Mouse (Mus musculus) kidney, adult 2 months (tissue): Measurements from ENCODE around the gene Kif5c. TPM values are rescaled to one million over a fixed set of nuclear protein-coding genes. Genes with fewer than 3 reads are reported as not detected.

Source experiments
- DNase-seq: peaks from one replicate; pipeline ENCODE4 v3.0.0; 2021
- H3K27ac ChIP-seq: fragments of 200-500 bp; 2 replicates; pipeline ENCODE4 v1.5.1; 2012; ENCODE audit warnings: low read depth, low read length, control low read depth, inconsistent platforms; ENCODE audit not compliant: insufficient read depth
- H3K27me3 ChIP-seq: fragments of 200-500 bp; replicated peaks from 2 replicates; pipeline ENCODE4 v1.6.1; 2012; ENCODE audit warnings: mild to moderate bottlenecking, moderate library complexity, low read length, inconsistent platforms; ENCODE audit not compliant: control insufficient read depth, insufficient read depth
- H3K36me3 ChIP-seq: fragments of 200-500 bp; 2 replicates; pipeline ENCODE4 v1.6.1; 2012; ENCODE audit warnings: mild to moderate bottlenecking, moderate library complexity, low read length, inconsistent platforms; ENCODE audit not compliant: control insufficient read depth, insufficient read depth
- H3K4me1 ChIP-seq: fragments of 200-500 bp; 2 replicates; pipeline ENCODE4 v1.6.1; 2011; ENCODE audit warnings: low read length; ENCODE audit not compliant: control insufficient read depth, insufficient read depth
- H3K4me3 ChIP-seq: fragments of 200-500 bp; 2 replicates; pipeline ENCODE4 v1.5.1; 2011; ENCODE audit warnings: mild to moderate bottlenecking, low read depth, low read length, control low read depth; ENCODE audit not compliant: insufficient read depth
- CTCF ChIP-seq: fragments of 200-500 bp; conservative IDR thresholded peaks from 2 replicates; pipeline ENCODE4 v1.5.1; 2011; ENCODE audit warnings: low read depth, mild to moderate bottlenecking, control low read depth, low read length, moderate library complexity, mixed read lengths; ENCODE audit not compliant: insufficient read depth, insufficient read length
- POLR2A ChIP-seq: fragments of 200-500 bp; IDR thresholded peaks from one replicate; pipeline ENCODE4 v1.6.1; 2011; ENCODE audit warnings: low read depth, low read length, control low read depth
- WGBS: fragments of 180-500 bp; shearing (Covaris S2); methylation state at CpG from one replicate; pipeline ENCODE4 v1.1.7; 2018; 5-methylcytosine and 5-hydroxymethylcytosine counted together
- polyA plus RNA-seq: library from polyadenylated mRNA; depleted of rRNA; stranded (reverse); fragments of >200 nt; gene quantifications from 2 replicates; pipeline ENCODE4 v1.2.3, GENCODE M21; 2012

The Kif5c gene
- polyA plus RNA-seq, 1 experiment, result 0.58 TPM

GRCm38 (mm10) chr2:49797444-49798143, 178.5 kb downstream of the Kif5c start:
- no peak for DNase-seq
- 79% methylated on average over 14 of the region's 14 CpGs for WGBS

GRCm38 (mm10) chr2:49804448-49804847, 185.3 kb downstream of the Kif5c start:
- DNase-seq, result no peak
- TF ChIP-seq CTCF (no peak), POLR2A (no peak)
- Histone ChIP-seq H3K27me3 (no peaks in the 10 kb centered on the region), H3K36me3 (no peaks in the 10 kb centered on the region), H3K4me3 (no peak overlapping the region), H3K27ac (no peak overlapping the region), H3K4me1 (0 out of 2 replicates have a peak, but pooled peaks cover 2% of the 10 kb centered on the region)
- 75% methylated on average over 8 of the region's 8 CpGs for WGBS

More at GRCm38 (mm10) chr2:49797444-49798143, 178.5 kb downstream of the Kif5c start:
- Histone ChIP-seq H3K27me3 (no peaks in the 10 kb centered on the region), H3K27ac (no peak overlapping the region), H3K4me3 (no peak overlapping the region), H3K4me1 (no peaks in the 10 kb centered on the region), H3K36me3 (no peaks in the 10 kb centered on the region)
- no peak for TF ChIP-seq CTCF
- TF ChIP-seq POLR2A, result no peak

GRCm38 (mm10) chr2:49805736-49806371, 186.8 kb downstream of the Kif5c start:
- Histone ChIP-seq H3K4me3 (no peak overlapping the region), H3K27me3 (no peaks in the 10 kb centered on the region), H3K27ac (no peak overlapping the region), H3K4me1 (0 out of 2 replicates have a peak, but pooled peaks cover 2% of the 10 kb centered on the region), H3K36me3 (no peaks in the 10 kb centered on the region)
- peak; percentile 10 for DNase-seq
- WGBS, result 68% methylated on average over 11 of the region's 11 CpGs
- TF ChIP-seq POLR2A (no peak), CTCF (no peak)

GRCm38 (mm10) chr2:49809496-49809895, 190.4 kb downstream of the Kif5c start:
- TF ChIP-seq CTCF (no peak), POLR2A (no peak)
- 83% methylated on average over 6 of the region's 6 CpGs for WGBS
- no peak for DNase-seq

GRCm38 (mm10) chr2:49811420-49811819, 192.3 kb downstream of the Kif5c start:
- Histone ChIP-seq H3K4me3 (no peak overlapping the region), H3K27me3 (no peaks in the 10 kb centered on the region), H3K27ac (peak overlapping the region; percentile 66; the same call in 1 of the 2 replicates), H3K4me1 (peaks cover 6% of the 10 kb centered on the region), H3K36me3 (no peaks in the 10 kb centered on the region)
- DNase-seq, result no peak
- WGBS, result 44% methylated on average over 11 of the region's 11 CpGs
- TF ChIP-seq CTCF (no peak), POLR2A (no peak)

More at GRCm38 (mm10) chr2:49809496-49809895, 190.4 kb downstream of the Kif5c start:
- Histone ChIP-seq H3K27me3 (no peaks in the 10 kb centered on the region), H3K4me3 (no peak overlapping the region), H3K36me3 (no peaks in the 10 kb centered on the region), H3K27ac (no peak overlapping the region), H3K4me1 (peaks cover 8% of the 10 kb centered on the region)

GRCm38 (mm10) chr2:49811871-49812363, 192.8 kb downstream of the Kif5c start:
- Histone ChIP-seq H3K27me3 (no peaks in the 10 kb centered on the region), H3K4me1 (peaks cover 6% of the 10 kb centered on the region), H3K4me3 (no peak overlapping the region), H3K27ac (peak overlapping the region; percentile 66; the same call in 1 of the 2 replicates), H3K36me3 (no peaks in the 10 kb centered on the region)
- WGBS, result 13% methylated on average over 4 of the region's 4 CpGs
- DNase-seq, result peak; percentile 69
- TF ChIP-seq POLR2A (no peak), CTCF (no peak)

GRCm38 (mm10) chr2:49813151-49813550, 194.1 kb downstream of the Kif5c start:
- no peak for DNase-seq
- H3K4me3 ChIP-seq, result no peak overlapping the region
- peaks cover 6% of the 10 kb centered on the region for H3K4me1 ChIP-seq
- 75% methylated on average over 4 of the region's 4 CpGs for WGBS
- H3K27me3 ChIP-seq, result no peaks in the 10 kb centered on the region
- H3K27ac ChIP-seq, result no peak overlapping the region
- TF ChIP-seq CTCF (no peak), POLR2A (no peak)
- H3K36me3 ChIP-seq, result no peaks in the 10 kb centered on the region
